Mouse (Mus musculus) kidney, embryonic 14.5 days (tissue): ENCODE measurements around the gene Gtf2b. TPM values are rescaled to one million over a fixed set of nuclear protein-coding genes. Genes with fewer than 3 reads are reported as not detected.

ENCODE experiments used
- ATAC-seq: fragments of 200-750 bp; cut with Nextera tagmentation; 2 replicates; pipeline ENCODE4 v1.8.0; 2017; ENCODE audit warnings: moderate number of reproducible peaks, mild to moderate bottlenecking, moderate TSS enrichment, moderate library complexity; ENCODE audit not compliant: low FRiP score, low TSS enrichment
- H3K27ac ChIP-seq: fragments of 300-500 bp; sonication (generic); 2 replicates; pipeline ENCODE4 v1.5.1; 2014; ENCODE audit warnings: low read depth, mild to moderate bottlenecking, low read length, moderate library complexity, mixed read lengths
- H3K27me3 ChIP-seq: fragments of 300-500 bp; sonication (generic); 2 replicates; pipeline ENCODE4 v1.6.1; 2014; ENCODE audit warnings: mild to moderate bottlenecking, low read length; ENCODE audit not compliant: control insufficient read depth, insufficient read depth
- H3K36me3 ChIP-seq: fragments of 300-500 bp; sonication (generic); 2 replicates; pipeline ENCODE4 v1.6.1; 2014; ENCODE audit warnings: low read length, mixed read lengths; ENCODE audit not compliant: control insufficient read depth, insufficient read depth
- H3K4me1 ChIP-seq: fragments of 300-500 bp; sonication (generic); 2 replicates; pipeline ENCODE4 v1.6.1; 2014; ENCODE audit warnings: low read length, mixed read lengths; ENCODE audit not compliant: control insufficient read depth, insufficient read depth
- H3K4me2 ChIP-seq: fragments of 300-500 bp; sonication (generic); replicated peaks from 2 replicates; pipeline ENCODE4 v1.6.1; 2014; ENCODE audit warnings: low read depth, mild to moderate bottlenecking, low read length
- H3K4me3 ChIP-seq: fragments of 300-500 bp; sonication (generic); 2 replicates; pipeline ENCODE4 v1.5.1; 2014; ENCODE audit warnings: mild to moderate bottlenecking, low read length
- H3K9ac ChIP-seq: fragments of 300-500 bp; sonication (generic); 2 replicates; pipeline ENCODE4 v1.6.1; 2014; ENCODE audit warnings: low read depth, mild to moderate bottlenecking, low read length, moderate library complexity
- H3K9me3 ChIP-seq: fragments of 300-500 bp; sonication (generic); 2 replicates; pipeline ENCODE4 v1.6.1; 2016; ENCODE audit warnings: low read length; ENCODE audit not compliant: control insufficient read depth
- WGBS: fragments of 180-500 bp; shearing (Covaris S2); extraction: QIAGEN DNeasy Blood & Tissue Kit; methylation state at CpG from one replicate; pipeline ENCODE4 v1.1.7; 2014; 5-methylcytosine and 5-hydroxymethylcytosine counted together
- polyA plus RNA-seq: library from polyadenylated mRNA; unstranded; fragments of >200 nt; fragmentation: Nextera tagmentation; extraction: Ambion mirVana; gene quantifications from 2 replicates; pipeline ENCODE4 v1.2.1, GENCODE M21; 2014

Gene Gtf2b
- polyA plus RNA-seq, result 81.6 and 106 TPM in 2 replicates

- Histone ChIP-seq H3K27me3 (no peaks in the 10 kb centered on the region), H3K9ac (peak within 1 kb of the TSS; percentile 85), H3K4me1 (peaks cover 10% of the 10 kb centered on the region), H3K4me3 (peak within 1 kb of the TSS; percentile 79), H3K36me3 (no peaks in the 10 kb centered on the region), H3K27ac (0 out of 2 replicates have a peak within 1 kb of the TSS, but pooled peaks have one; percentile 31), H3K4me2 (peak within 1 kb of the TSS; percentile 90), H3K9me3 (no peaks in the 10 kb centered on the region)
- WGBS, result under 1% methylated on average over 64 of the region's 64 CpGs
- peak; percentile 99 for ATAC-seq
Measured at GRCm38 (mm10) chr3:142764995-142765777, at the start of gene Gtf2b. Gtf2b (plus strand) TSS chr3:142765045.

GRCm38 (mm10) chr3:142725481-142725880 is 39.4 kb upstream of the Gtf2b start:
- H3K9ac ChIP-seq, result no peak overlapping the region
- 62% methylated on average over 2 of the region's 2 CpGs for WGBS
- no peak overlapping the region for H3K27ac ChIP-seq
- ATAC-seq, result peak; percentile 52; the same call in 1 of the 2 replicates
- no peaks in the 10 kb centered on the region for H3K27me3 ChIP-seq
- H3K4me1 ChIP-seq, result no peaks in the 10 kb centered on the region
- H3K4me3 ChIP-seq, result no peak overlapping the region
- H3K36me3 ChIP-seq, result no peaks in the 10 kb centered on the region
- H3K9me3 ChIP-seq, result no peaks in the 10 kb centered on the region
- no peak overlapping the region for H3K4me2 ChIP-seq

GRCm38 (mm10) chr3:142725969-142726672 is 38.7 kb upstream of the Gtf2b start:
- H3K9me3 ChIP-seq, result no peaks in the 10 kb centered on the region
- no peaks in the 10 kb centered on the region for H3K36me3 ChIP-seq
- no peaks in the 10 kb centered on the region for H3K4me1 ChIP-seq
- 58% methylated on average over 22 of the region's 22 CpGs for WGBS
- no peak overlapping the region for H3K4me2 ChIP-seq
- no peak for ATAC-seq
- no peaks in the 10 kb centered on the region for H3K27me3 ChIP-seq
- no peak overlapping the region for H3K9ac ChIP-seq
- no peak overlapping the region for H3K4me3 ChIP-seq
- H3K27ac ChIP-seq, result no peak overlapping the region

- no peak overlapping the region for H3K4me3 ChIP-seq
- no peaks in the 10 kb centered on the region for H3K4me1 ChIP-seq
- no peak for ATAC-seq
- H3K9ac ChIP-seq, result no peak overlapping the region
- H3K27me3 ChIP-seq, result no peaks in the 10 kb centered on the region
- H3K9me3 ChIP-seq, result no peaks in the 10 kb centered on the region
- H3K4me2 ChIP-seq, result no peak overlapping the region
- WGBS, result 80% methylated on average over 12 of the region's 12 CpGs
- H3K36me3 ChIP-seq, result no peaks in the 10 kb centered on the region; the same call in 1 of the 2 replicates
- H3K27ac ChIP-seq, result no peak overlapping the region
Measured at GRCm38 (mm10) chr3:142734291-142734690, 30.6 kb upstream of the Gtf2b start.

GRCm38 (mm10) chr3:142740896-142741295 is 23.9 kb upstream of the Gtf2b start:
- no peaks in the 10 kb centered on the region for H3K9me3 ChIP-seq
- no peak overlapping the region for H3K27ac ChIP-seq
- H3K4me2 ChIP-seq, result no peak overlapping the region
- 59% methylated on average over 7 of the region's 7 CpGs for WGBS
- no peak for ATAC-seq
- no peaks in the 10 kb centered on the region for H3K4me1 ChIP-seq
- no peak overlapping the region for H3K9ac ChIP-seq
- H3K4me3 ChIP-seq, result no peak overlapping the region
- no peaks in the 10 kb centered on the region; the same call in 1 of the 2 replicates for H3K36me3 ChIP-seq
- no peaks in the 10 kb centered on the region for H3K27me3 ChIP-seq

GRCm38 (mm10) chr3:142743973-142744898 is 20.6 kb upstream of the Gtf2b start:
- H3K9ac ChIP-seq, result no peak overlapping the region
- no peaks in the 10 kb centered on the region for H3K36me3 ChIP-seq
- no peaks in the 10 kb centered on the region for H3K9me3 ChIP-seq
- WGBS, result 64% methylated on average over 21 of the region's 21 CpGs
- peak; percentile 36; the same call in 1 of the 2 replicates for ATAC-seq
- H3K4me1 ChIP-seq, result no peaks in the 10 kb centered on the region
- no peaks in the 10 kb centered on the region for H3K27me3 ChIP-seq
- no peak overlapping the region for H3K4me2 ChIP-seq
- no peak overlapping the region for H3K4me3 ChIP-seq
- no peak overlapping the region for H3K27ac ChIP-seq

GRCm38 (mm10) chr3:142745076-142745475 is 19.8 kb upstream of the Gtf2b start:
- H3K27me3 ChIP-seq, result no peaks in the 10 kb centered on the region
- H3K27ac ChIP-seq, result no peak overlapping the region
- no peak overlapping the region for H3K4me2 ChIP-seq
- no peaks in the 10 kb centered on the region for H3K9me3 ChIP-seq
- no peaks in the 10 kb centered on the region for H3K4me1 ChIP-seq
- 86% methylated on average over 2 of the region's 2 CpGs for WGBS
- H3K4me3 ChIP-seq, result no peak overlapping the region
- ATAC-seq, result no peak
- no peak overlapping the region for H3K9ac ChIP-seq
- no peaks in the 10 kb centered on the region for H3K36me3 ChIP-seq

- Histone ChIP-seq H3K4me1 (no peaks in the 10 kb centered on the region), H3K4me2 (no peak overlapping the region), H3K27ac (no peak overlapping the region), H3K9ac (no peak overlapping the region), H3K4me3 (no peak overlapping the region), H3K9me3 (no peaks in the 10 kb centered on the region), H3K36me3 (no peaks in the 10 kb centered on the region), H3K27me3 (no peaks in the 10 kb centered on the region)
- WGBS, result 95% methylated on average over 7 of the region's 7 CpGs
- no peak for ATAC-seq
Measured at GRCm38 (mm10) chr3:142747673-142748072, 17.2 kb upstream of the Gtf2b start.
